Comparison of ENCODE assay signal across 16 mouse cellular contexts in the genomic region with DNA sequence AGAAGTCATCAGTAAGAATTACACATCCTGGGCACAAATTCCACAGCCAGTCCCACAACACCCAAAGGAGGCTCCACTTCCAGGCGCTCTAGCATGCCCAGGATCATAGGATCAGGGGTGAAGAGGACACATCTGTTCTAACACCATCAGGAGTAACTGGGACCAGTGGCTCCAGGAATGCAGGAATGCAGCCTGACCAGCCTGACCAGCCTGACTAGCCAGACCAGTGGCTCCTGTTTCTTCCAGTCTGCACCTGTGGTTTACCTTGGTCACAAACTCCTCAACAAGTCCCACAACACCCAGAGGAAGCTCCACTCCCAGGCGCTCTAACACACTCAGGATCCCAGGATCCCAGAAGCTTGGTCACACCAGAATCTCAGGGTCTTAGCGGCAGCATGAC.
DNase-seq lines count a peak whose midpoint lies in the region; ATAC-seq and TF ChIP-seq lines count a peak whose summit lies in the region.
"Had no signal": no experiment of that assay in that cellular context is flagged by ENCODE, and none has a peak within 500 bp of the region (broad histone marks: within the 10 kb centered on the region; RNA-seq: fewer than 3 reads in every experiment).

No protein-coding gene starts in this region.

- peak; percentile 73; the same call in 1 of the 2 replicates for ATAC-seq in kidney, embryonic 16.5 days (ENCODE audit: low FRiP score, low TSS enrichment)
- 0 out of 2 replicates have a peak, but pooled peaks have one; percentile 42 for ATAC-seq in lung, embryonic 15.5 days (ENCODE audit: borderline replicate concordance, extremely low read depth, low FRiP score, low TSS enrichment)
- ATAC-seq: midbrain, embryonic 16.5 days had no signal

- no peaks in the 10 kb centered on the region for H3K9me3 ChIP-seq in ES-Bruce4 (replicated peaks; ENCODE audit: control insufficient read depth, insufficient read depth, low read length, poor library complexity, severe bottlenecking)
- no peaks in the 10 kb centered on the region for H3K9me3 ChIP-seq in embryonic facial prominence, embryonic 10.5 days
- H3K9me3 ChIP-seq in kidney, embryonic 16.5 days (ENCODE audit: low read length) = no peaks in the 10 kb centered on the region
- no peaks in the 10 kb centered on the region for H3K9me3 ChIP-seq in lung, embryonic 15.5 days
- H3K9me3 ChIP-seq: embryonic facial prominence, embryonic 12.5 days; heart, embryonic 12.5 days had no signal

- no peak for TF ChIP-seq CTCF in ES-Bruce4 (IDR thresholded peaks at IDR 0.05; ENCODE audit: low read depth, low read length)
- no peak for TF ChIP-seq CTCF in left cerebral cortex, adult 2 months (IDR thresholded peaks at IDR 0.05)

- no peaks in the 10 kb centered on the region for H3K27me3 ChIP-seq in ES-Bruce4 (ENCODE audit: control insufficient read depth, insufficient read depth, low read length, poor library complexity, severe bottlenecking)
- H3K27me3 ChIP-seq in embryonic facial prominence, embryonic 10.5 days (replicated peaks; ENCODE audit: low read depth, poor library complexity, severe bottlenecking) = no peaks in the 10 kb centered on the region
- no peaks in the 10 kb centered on the region for H3K27me3 ChIP-seq in kidney, embryonic 16.5 days (ENCODE audit: insufficient read depth, low read length)
- no peaks in the 10 kb centered on the region for H3K27me3 ChIP-seq in lung, embryonic 15.5 days
- H3K27me3 ChIP-seq: embryonic facial prominence, embryonic 12.5 days; heart, embryonic 12.5 days had no signal

- intact Hi-C loops in left cerebral cortex, adult 2 months (cut with DNase I) = no loop called here

- H3K4me3 ChIP-seq in ES-Bruce4 (ENCODE audit: low read depth, low read length) = no peak overlapping the region
- no peak overlapping the region for H3K4me3 ChIP-seq in embryonic facial prominence, embryonic 10.5 days
- H3K4me3 ChIP-seq in kidney, embryonic 16.5 days (ENCODE audit: low read length) = no peak overlapping the region
- H3K4me3 ChIP-seq in lung, embryonic 15.5 days = no peak overlapping the region
- no peak overlapping the region for H3K4me3 ChIP-seq in left cerebral cortex, adult 2 months
- H3K4me3 ChIP-seq: embryonic facial prominence, embryonic 12.5 days; heart, embryonic 12.5 days had no signal

- H3K4me1 ChIP-seq in ES-Bruce4 (ENCODE audit: control insufficient read depth, insufficient read depth, low read length) = no peaks in the 10 kb centered on the region
- H3K4me1 ChIP-seq in embryonic facial prominence, embryonic 10.5 days = no peaks in the 10 kb centered on the region
- no peaks in the 10 kb centered on the region for H3K4me1 ChIP-seq in kidney, embryonic 16.5 days (ENCODE audit: insufficient read depth, low read length)
- H3K4me1 ChIP-seq in lung, embryonic 15.5 days = no peaks in the 10 kb centered on the region
- H3K4me1 ChIP-seq: embryonic facial prominence, embryonic 12.5 days; heart, embryonic 12.5 days had no signal

- H3K4me2 ChIP-seq in kidney, embryonic 16.5 days (replicated peaks; ENCODE audit: low read depth, low read length) = no peak overlapping the region
- no peak overlapping the region for H3K4me2 ChIP-seq in lung, embryonic 15.5 days
- H3K4me2 ChIP-seq: embryonic facial prominence, embryonic 12.5 days; heart, embryonic 12.5 days; liver, embryonic 11.5 days had no signal

- WGBS in embryonic facial prominence, embryonic 10.5 days = 85% methylated on average over 3 of the region's 3 CpGs
- WGBS in kidney, embryonic 16.5 days = 87% methylated on average over 3 of the region's 3 CpGs
- 70% methylated on average over 3 of the region's 3 CpGs for WGBS in lung, embryonic 15.5 days

- H3K27ac ChIP-seq in ES-Bruce4 (ENCODE audit: insufficient read depth, low read length) = no peak overlapping the region
- H3K27ac ChIP-seq in embryonic facial prominence, embryonic 10.5 days (replicated peaks) = no peak overlapping the region
- H3K27ac ChIP-seq in kidney, embryonic 16.5 days (ENCODE audit: low read length) = no peak overlapping the region
- H3K27ac ChIP-seq in lung, embryonic 15.5 days = no peak overlapping the region
- H3K27ac ChIP-seq in left cerebral cortex, adult 2 months = no peak overlapping the region
- H3K27ac ChIP-seq: embryonic facial prominence, embryonic 12.5 days had no signal

- TF ChIP-seq EP300 in ES-Bruce4 (IDR thresholded peaks at IDR 0.05; ENCODE audit: insufficient read depth, low read depth, low read length) = peak; percentile 98

- H3K36me3 ChIP-seq in ES-Bruce4 (ENCODE audit: control insufficient read depth, insufficient read depth, low read length, poor library complexity, severe bottlenecking) = no peaks in the 10 kb centered on the region
- no peaks in the 10 kb centered on the region for H3K36me3 ChIP-seq in embryonic facial prominence, embryonic 10.5 days (replicated peaks)
- no peaks in the 10 kb centered on the region for H3K36me3 ChIP-seq in kidney, embryonic 16.5 days (ENCODE audit: insufficient read depth, low read length)
- no peaks in the 10 kb centered on the region for H3K36me3 ChIP-seq in lung, embryonic 15.5 days
- H3K36me3 ChIP-seq: embryonic facial prominence, embryonic 12.5 days; heart, embryonic 12.5 days had no signal

- no peak for TF ChIP-seq POLR2A in ES-Bruce4 (IDR thresholded peaks at IDR 0.05; ENCODE audit: insufficient read depth, low read length)

- peak; percentile 46 for DNase-seq in embryonic facial prominence, embryonic 10.5 days (ENCODE audit: low spot score)
- DNase-seq in left cerebral cortex, adult 2 months (ENCODE audit: extremely low spot score in 1 of 2, low spot score in 2 of 2) = no peak
- no peak for DNase-seq in layer of hippocampus, adult 18-20 months (ENCODE audit: low spot score in 2 of 2)
- DNase-seq in layer of hippocampus, postnatal 25 days (ENCODE audit: extremely low spot score in 1 of 2, low spot score in 1 of 2) = no peak
- DNase-seq: adrenal gland, postnatal 25 days; cerebellum, postnatal 10 days; gastrocnemius, postnatal 36 days; heart, postnatal 36 days; thymus, postnatal 14 days had no signal

- no peak overlapping the region for H3K9ac ChIP-seq in ES-Bruce4 (ENCODE audit: low read depth, poor library complexity, severe bottlenecking)
- no peak overlapping the region for H3K9ac ChIP-seq in kidney, embryonic 16.5 days (replicated peaks; ENCODE audit: low read length)
- H3K9ac ChIP-seq in lung, embryonic 15.5 days = no peak overlapping the region
- H3K9ac ChIP-seq: embryonic facial prominence, embryonic 12.5 days; heart, embryonic 12.5 days had no signal
